Mouse (Mus musculus): Measurements from ENCODE around the gene Cdh26. TPM values are rescaled to one million over a fixed set of nuclear protein-coding genes. Genes with fewer than 3 reads are reported as not detected.

Cdh26 gene
- polyA plus RNA-seq, 1 experiment from 2014 or later, result 0.10 TPM

DNA sequence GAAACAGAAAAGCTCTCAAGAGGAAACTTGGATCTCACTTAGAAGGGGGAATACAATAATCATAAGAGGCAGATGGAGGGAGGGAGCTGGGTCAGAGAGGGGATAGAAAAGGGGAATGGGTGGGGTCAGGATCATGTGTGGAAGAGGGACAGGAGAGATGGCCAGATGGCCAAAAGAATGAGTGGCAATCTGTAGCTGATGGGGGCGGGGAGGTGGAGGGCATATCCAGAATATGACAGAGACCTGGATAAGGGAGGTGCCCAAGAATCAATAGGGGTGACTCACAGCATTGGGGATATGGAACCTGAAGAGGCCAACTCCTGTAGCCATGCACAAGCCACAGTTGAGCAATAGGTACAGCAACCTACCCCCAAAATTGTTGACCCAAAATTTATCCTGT lies 92.5 kb downstream of the Cdh26 start:
- H3K9me3 ChIP-seq (replicated peaks; ENCODE audit: control insufficient read depth, low read length), result no peaks in the 10 kb centered on the region
- no peak overlapping the region for H3K27ac ChIP-seq (ENCODE audit: low read depth, low read length)
- no peak overlapping the region for H3K4me3 ChIP-seq (ENCODE audit: low read depth, low read length)
- H3K9ac ChIP-seq (ENCODE audit: low read depth, low read length), result no peak overlapping the region
- no peak for ATAC-seq (replicated peaks; ENCODE audit: insufficient number of reproducible peaks, low FRiP score, low TSS enrichment)
- no peaks in the 10 kb centered on the region for H3K27me3 ChIP-seq (ENCODE audit: control insufficient read depth, insufficient read depth, low read length)
- H3K4me2 ChIP-seq, result no peak overlapping the region
- 77% methylated on average over 1 of the region's 1 CpGs for WGBS (ENCODE audit: insufficient replicate concordance)
- H3K4me1 ChIP-seq (ENCODE audit: control insufficient read depth, insufficient read depth, low read length), result no peaks in the 10 kb centered on the region
- H3K36me3 ChIP-seq (ENCODE audit: control insufficient read depth, insufficient read depth, low read length), result no peaks in the 10 kb centered on the region

GRCm38 (mm10) chr2:178526776-178527175 lies 96.4 kb downstream of the Cdh26 start:
- Histone ChIP-seq H3K4me2 (no peak overlapping the region), H3K27ac (ENCODE audit: low read depth, low read length) (no peak overlapping the region), H3K9me3 (replicated peaks; ENCODE audit: control insufficient read depth, low read length) (no peaks in the 10 kb centered on the region), H3K4me1 (ENCODE audit: control insufficient read depth, insufficient read depth, low read length) (no peaks in the 10 kb centered on the region), H3K9ac (ENCODE audit: low read depth, low read length) (no peak overlapping the region), H3K36me3 (ENCODE audit: control insufficient read depth, insufficient read depth, low read length) (no peaks in the 10 kb centered on the region), H3K4me3 (ENCODE audit: low read depth, low read length) (no peak overlapping the region), H3K27me3 (ENCODE audit: control insufficient read depth, insufficient read depth, low read length) (no peaks in the 10 kb centered on the region)
- 71% methylated on average over 6 of the region's 6 CpGs for WGBS (ENCODE audit: insufficient replicate concordance)
- no peak for ATAC-seq (replicated peaks; ENCODE audit: insufficient number of reproducible peaks, low FRiP score, low TSS enrichment)

DNA sequence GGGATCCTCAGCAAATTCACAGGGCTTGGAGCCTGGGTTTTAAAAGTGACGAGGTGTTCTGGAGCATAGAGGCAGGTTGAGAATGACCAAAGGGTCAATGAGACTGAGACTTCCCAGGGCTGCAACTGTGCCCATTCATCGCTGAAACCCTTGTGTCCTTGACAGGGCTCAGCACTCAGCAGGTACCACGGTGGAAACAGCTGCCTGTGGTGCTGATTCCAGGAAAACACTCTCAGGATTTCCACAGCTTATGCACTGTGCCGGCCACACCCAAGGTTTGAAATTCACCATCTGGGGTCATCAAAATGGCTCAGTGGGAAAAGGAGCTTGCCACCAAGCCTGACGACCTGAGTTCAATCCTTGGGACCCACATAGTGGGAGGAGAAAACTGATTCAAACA lies 100.9 kb downstream of the Cdh26 start:
- no peak overlapping the region for H3K27ac ChIP-seq (ENCODE audit: low read depth, low read length)
- WGBS (ENCODE audit: insufficient replicate concordance), result 64% methylated on average over 5 of the region's 5 CpGs
- H3K4me2 ChIP-seq, result no peak overlapping the region
- ATAC-seq (replicated peaks; ENCODE audit: insufficient number of reproducible peaks, low FRiP score, low TSS enrichment), result no peak
- H3K27me3 ChIP-seq (ENCODE audit: control insufficient read depth, insufficient read depth, low read length), result no peaks in the 10 kb centered on the region
- no peaks in the 10 kb centered on the region for H3K36me3 ChIP-seq (ENCODE audit: control insufficient read depth, insufficient read depth, low read length)
- H3K9ac ChIP-seq (ENCODE audit: low read depth, low read length), result no peak overlapping the region
- H3K4me3 ChIP-seq (ENCODE audit: low read depth, low read length), result no peak overlapping the region
- no peaks in the 10 kb centered on the region for H3K9me3 ChIP-seq (replicated peaks; ENCODE audit: control insufficient read depth, low read length)
- no peaks in the 10 kb centered on the region for H3K4me1 ChIP-seq (ENCODE audit: control insufficient read depth, insufficient read depth, low read length)

- H3K27ac ChIP-seq (ENCODE audit: low read depth, low read length), result no peak overlapping the region
- 75% methylated on average over 4 of the region's 4 CpGs for WGBS (ENCODE audit: insufficient replicate concordance)
- no peaks in the 10 kb centered on the region for H3K9me3 ChIP-seq (replicated peaks; ENCODE audit: control insufficient read depth, low read length)
- no peaks in the 10 kb centered on the region for H3K4me1 ChIP-seq (ENCODE audit: control insufficient read depth, insufficient read depth, low read length)
- no peak overlapping the region for H3K4me2 ChIP-seq
- no peaks in the 10 kb centered on the region for H3K36me3 ChIP-seq (ENCODE audit: control insufficient read depth, insufficient read depth, low read length)
- H3K27me3 ChIP-seq (ENCODE audit: control insufficient read depth, insufficient read depth, low read length), result no peaks in the 10 kb centered on the region
- no peak overlapping the region for H3K4me3 ChIP-seq (ENCODE audit: low read depth, low read length)
- no peak for ATAC-seq (replicated peaks; ENCODE audit: insufficient number of reproducible peaks, low FRiP score, low TSS enrichment)
- no peak overlapping the region for H3K9ac ChIP-seq (ENCODE audit: low read depth, low read length)
These were observed 106.2 kb downstream of the Cdh26 start for GRCm38 (mm10) chr2:178536574-178536973.

Other genes with a start within 250 kb of the Cdh26 start
- 0.15 and 0.16 TPM in 2 replicates for gene Sycp2, start 22.8 kb upstream of the Cdh26 start, polyA plus RNA-seq (2014; fragmentation: Nextera tagmentation; extraction: Ambion mirVana)
- gene Ppp1r3d, start 16.1 kb upstream of the Cdh26 start, polyA plus RNA-seq (2014; fragmentation: Nextera tagmentation; extraction: Ambion mirVana), result 11.7 and 20.7 TPM in 2 replicates
- gene Fam217b, start 16.0 kb upstream of the Cdh26 start, polyA plus RNA-seq (2014; fragmentation: Nextera tagmentation; extraction: Ambion mirVana), result 7.9 and 8.3 TPM in 2 replicates